Mouse (Mus musculus) liver, embryonic 14.5 days (tissue): ENCODE measurements around the gene Rpp25.

ENCODE experiments used
- CTCF ChIP-seq: IDR thresholded peaks from 2 replicates; pipeline ENCODE4 v1.5.1; 2016; ENCODE audit warnings: antibody characterized with exemption, low read depth, control low read depth
- EP300 ChIP-seq: IDR thresholded peaks from 2 replicates; pipeline ENCODE4 v1.6.1; 2016; ENCODE audit warnings: antibody characterized with exemption, low read depth

GRCm38 (mm10) chr9:57543951-57544350 lies 40.1 kb downstream of the Rpp25 start:
- TF ChIP-seq CTCF (no peak), EP300 (no peak)
